Mouse (Mus musculus) liver, postnatal 0 days (tissue): ENCODE measurements at regions not wholly inside any gene's neighbourhood (a gene's known extent, or its start where the extent isn't known, plus 50 kb on each side); places are given as distances from the start of the nearest gene placed in this dataset.

ENCODE experiments used
- ATAC-seq: fragments of 200-750 bp; cut with Nextera tagmentation; 2 replicates; pipeline ENCODE4 v1.8.0; 2017; ENCODE audit warnings: mild to moderate bottlenecking, moderate library complexity
- DNase-seq: peaks from one replicate; pipeline ENCODE4 v3.0.0-alpha.2; 2016
- H3K27ac ChIP-seq: fragments of 300-500 bp; sonication (generic); 2 replicates; pipeline ENCODE4 v1.5.1; 2014; ENCODE audit warnings: antibody characterized with exemption, moderate library complexity, mild to moderate bottlenecking, low read depth
- H3K27me3 ChIP-seq: fragments of 300-500 bp; sonication (generic); 2 replicates; pipeline ENCODE4 v1.6.1; 2014; ENCODE audit warnings: low read length, control low read depth, mixed read lengths; ENCODE audit not compliant: insufficient read depth
- H3K36me3 ChIP-seq: fragments of 300-500 bp; sonication (generic); replicated peaks from 2 replicates; pipeline ENCODE4 v1.6.1; 2014; ENCODE audit warnings: mild to moderate bottlenecking, control low read depth, low read length, moderate library complexity, mixed read lengths; ENCODE audit not compliant: insufficient read depth
- H3K4me1 ChIP-seq: fragments of 300-500 bp; sonication (generic); 2 replicates; pipeline ENCODE4 v1.6.1; 2014; ENCODE audit warnings: antibody characterized with exemption, mild to moderate bottlenecking, control low read depth; ENCODE audit not compliant: insufficient read depth
- H3K4me2 ChIP-seq: fragments of 300-500 bp; sonication (generic); 2 replicates; pipeline ENCODE4 v1.6.1; 2014; ENCODE audit warnings: low read depth, mild to moderate bottlenecking, low read length, moderate library complexity, mixed read lengths
- H3K4me3 ChIP-seq: fragments of 300-500 bp; sonication (generic); 2 replicates; pipeline ENCODE4 v1.5.1; 2014; ENCODE audit warnings: low read depth, low read length
- H3K9ac ChIP-seq: fragments of 300-500 bp; sonication (generic); replicated peaks from 2 replicates; pipeline ENCODE4 v1.6.1; 2014; ENCODE audit warnings: mild to moderate bottlenecking, moderate library complexity
- H3K9me3 ChIP-seq: fragments of 300-500 bp; sonication (generic); 2 replicates; pipeline ENCODE4 v1.6.1; 2016; ENCODE audit warnings: mild to moderate bottlenecking, control low read depth, low read length, mixed read lengths
- CTCF ChIP-seq: sonication (generic); IDR thresholded peaks from 2 replicates; pipeline ENCODE4 v1.5.1; 2016; ENCODE audit warnings: antibody characterized with exemption, low read depth
- EP300 ChIP-seq: IDR thresholded peaks from 2 replicates; pipeline ENCODE4 v1.6.1; 2016; ENCODE audit warnings: antibody characterized with exemption, low read depth, mild to moderate bottlenecking
- whole genome bisulfite sequencing: fragments of 180-500 bp; shearing (Covaris S2); extraction: QIAGEN DNeasy Blood & Tissue Kit; methylation state at CpG from one replicate; pipeline ENCODE4 v1.1.7; 2014; ENCODE audit not compliant: insufficient replicate concordance; 5-methylcytosine and 5-hydroxymethylcytosine counted together

GRCm38 (mm10) chr1:39047316-39047715 lies 61.9 kb downstream of the Pdcl3 start:
- Histone ChIP-seq H3K9me3 (peaks cover 18% of the 10 kb centered on the region), H3K27ac (no peak overlapping the region), H3K4me1 (no peaks in the 10 kb centered on the region), H3K4me3 (no peak overlapping the region), H3K9ac (no peak overlapping the region), H3K27me3 (no peaks in the 10 kb centered on the region), H3K36me3 (no peaks in the 10 kb centered on the region), H3K4me2 (no peak overlapping the region)
- DNase-seq = no peak
- TF ChIP-seq EP300 (no peak), CTCF (no peak)
- WGBS = 85% methylated on average over 6 of the region's 6 CpGs
- ATAC-seq = no peak

GRCm38 (mm10) chr1:39057304-39057703 lies 71.9 kb downstream of the Pdcl3 start:
- DNase-seq (no peak), ATAC-seq (no peak)
- no peak for TF ChIP-seq EP300
- no peak for TF ChIP-seq CTCF
- H3K4me2 ChIP-seq = no peak overlapping the region
- 84% methylated on average over 6 of the region's 6 CpGs for WGBS
- no peak overlapping the region for H3K4me3 ChIP-seq
- no peaks in the 10 kb centered on the region for H3K27me3 ChIP-seq
- no peak overlapping the region for H3K27ac ChIP-seq
- no peaks in the 10 kb centered on the region for H3K4me1 ChIP-seq
- H3K36me3 ChIP-seq = no peaks in the 10 kb centered on the region
- H3K9ac ChIP-seq = no peak overlapping the region
- no peaks in the 10 kb centered on the region for H3K9me3 ChIP-seq

- DNase-seq = no peak
- Histone ChIP-seq H3K27me3 (no peaks in the 10 kb centered on the region), H3K27ac (no peak overlapping the region), H3K9ac (no peak overlapping the region), H3K36me3 (no peaks in the 10 kb centered on the region), H3K4me2 (no peak overlapping the region), H3K9me3 (no peaks in the 10 kb centered on the region), H3K4me3 (no peak overlapping the region), H3K4me1 (no peaks in the 10 kb centered on the region)
- TF ChIP-seq EP300 (no peak), CTCF (no peak)
- 69% methylated on average over 6 of the region's 6 CpGs for WGBS
- peak; percentile 82 for ATAC-seq
Observed at GRCm38 (mm10) chr1:39062509-39062908, 77.1 kb downstream of the Pdcl3 start.

GRCm38 (mm10) chr1:39063666-39064385 lies 78.4 kb downstream of the Pdcl3 start:
- Histone ChIP-seq H3K27ac (no peak overlapping the region), H3K36me3 (no peaks in the 10 kb centered on the region), H3K4me2 (no peak overlapping the region), H3K9ac (no peak overlapping the region), H3K4me3 (no peak overlapping the region), H3K27me3 (no peaks in the 10 kb centered on the region), H3K4me1 (no peaks in the 10 kb centered on the region), H3K9me3 (no peaks in the 10 kb centered on the region)
- DNase-seq (no peak), ATAC-seq (no peak)
- 64% methylated on average over 13 of the region's 13 CpGs for WGBS
- TF ChIP-seq CTCF (no peak), EP300 (no peak)

- ATAC-seq (no peak), DNase-seq (no peak)
- H3K9me3 ChIP-seq = no peaks in the 10 kb centered on the region
- TF ChIP-seq CTCF (no peak), EP300 (no peak)
- no peak overlapping the region for H3K4me3 ChIP-seq
- H3K9ac ChIP-seq = no peak overlapping the region
- no peak overlapping the region for H3K27ac ChIP-seq
- no peak overlapping the region for H3K4me2 ChIP-seq
- peaks cover 3% of the 10 kb centered on the region; the same call in 1 of the 2 replicates for H3K4me1 ChIP-seq
- WGBS = 84% methylated on average over 3 of the region's 3 CpGs
- no peaks in the 10 kb centered on the region for H3K36me3 ChIP-seq
- no peaks in the 10 kb centered on the region for H3K27me3 ChIP-seq
Observed at GRCm38 (mm10) chr1:39064781-39065180, 79.4 kb downstream of the Pdcl3 start.

- Histone ChIP-seq H3K36me3 (no peaks in the 10 kb centered on the region), H3K4me3 (no peak overlapping the region), H3K4me2 (no peak overlapping the region), H3K4me1 (peaks cover 6% of the 10 kb centered on the region; the same call in 1 of the 2 replicates), H3K27ac (no peak overlapping the region), H3K9ac (no peak overlapping the region), H3K9me3 (no peaks in the 10 kb centered on the region), H3K27me3 (no peaks in the 10 kb centered on the region)
- 30% methylated on average over 3 of the region's 3 CpGs for WGBS
- TF ChIP-seq CTCF (no peak), EP300 (no peak)
- ATAC-seq = peak; percentile 78
- no peak for DNase-seq
Observed at GRCm38 (mm10) chr1:39067901-39068300, 82.5 kb downstream of the Pdcl3 start.
